Mouse (Mus musculus) adrenal gland (tissue): ENCODE data around the gene Esp34.

Experiments
- intact Hi-C: fragments of 180-260 bp; cut with DNase I; formaldehyde crosslinking; loops from one replicate; pipeline ENCODE4 v1.15.1; 2025
- long read RNA-seq, 2 experiments: library from polyadenylated mRNA; unstranded; transcript quantifications; one replicate each; pipeline ENCODE4 v2.0.0; 2020; ENCODE audit warnings: borderline replicate concordance in 1 of 2; ENCODE audit not compliant: insufficient replicate concordance in 1 of 2

Esp34 gene
- long read RNA-seq, experiment 1 = 0 reads
- long read RNA-seq, experiment 2 = 0 reads

GRCm38 (mm10) chr17:38553892-38554291 is at the start of gene Esp34:
Gene Esp34 (plus strand): TSS chr17:38554192.
- intact Hi-C loops = no loop called here

GRCm38 (mm10) chr17:38562527-38562926 is 8.5 kb downstream of the Esp34 start:
- intact Hi-C loops = no loop called here
